Mouse (Mus musculus) frontal cortex, postnatal 36 days (tissue): Measurements from ENCODE around the gene Mctp2.

Source experiments
- DNase-seq, 2 experiments: peaks; one replicate each; pipeline ENCODE4 v3.0.0; 2022; ENCODE audit warnings: low spot score in 2 of 2

The Mctp2 gene

GRCm38 (mm10) chr7:72306382-72306841 is at the start of gene Mctp2:
Gene Mctp2, minus strand, starts transcription at chr7:72306608.
- DNase-seq = peak; percentile 31 to 35

GRCm38 (mm10) chr7:72345901-72346300 is 39.5 kb upstream of the Mctp2 start:
- DNase-seq = no peak

- no peak for DNase-seq
Observed at GRCm38 (mm10) chr7:72343751-72344150, 37.3 kb upstream of the Mctp2 start.

- no peak for DNase-seq
Observed at GRCm38 (mm10) chr7:72342822-72343221, 36.4 kb upstream of the Mctp2 start.

GRCm38 (mm10) chr7:72325961-72326360 is 19.6 kb upstream of the Mctp2 start:
- no peak for DNase-seq

GRCm38 (mm10) chr7:72320906-72321305 is 14.5 kb upstream of the Mctp2 start:
- DNase-seq = no peak

- no peak for DNase-seq
Observed at GRCm38 (mm10) chr7:72320441-72320840, 14.0 kb upstream of the Mctp2 start.

GRCm38 (mm10) chr7:72314395-72315060 is 8.1 kb upstream of the Mctp2 start:
- no peak for DNase-seq

GRCm38 (mm10) chr7:72313908-72314307 is 7.5 kb upstream of the Mctp2 start:
- DNase-seq = no peak

- no peak for DNase-seq
Observed at GRCm38 (mm10) chr7:72311582-72311981, 5.2 kb upstream of the Mctp2 start.

GRCm38 (mm10) chr7:72308078-72308477 is 1.7 kb upstream of the Mctp2 start:
- DNase-seq = no peak

- DNase-seq = no peak
Observed at GRCm38 (mm10) chr7:72306847-72307246, 439 bp upstream of the Mctp2 start.

GRCm38 (mm10) chr7:72305971-72306370 is 437 bp downstream of the Mctp2 start:
- DNase-seq = no peak

- no peak for DNase-seq
Observed at GRCm38 (mm10) chr7:72301667-72302066, 4.7 kb downstream of the Mctp2 start.

- no peak for DNase-seq
Observed at GRCm38 (mm10) chr7:72299726-72300125, 6.7 kb downstream of the Mctp2 start.

GRCm38 (mm10) chr7:72297013-72297412 is 9.4 kb downstream of the Mctp2 start:
- DNase-seq = no peak

GRCm38 (mm10) chr7:72296171-72296570 is 10.2 kb downstream of the Mctp2 start:
- no peak for DNase-seq

GRCm38 (mm10) chr7:72294886-72295285 is 11.5 kb downstream of the Mctp2 start:
- DNase-seq = no peak

- no peak for DNase-seq
Observed at GRCm38 (mm10) chr7:72293784-72294538, 12.4 kb downstream of the Mctp2 start.

- no peak for DNase-seq
Observed at GRCm38 (mm10) chr7:72292232-72292913, 14.0 kb downstream of the Mctp2 start.

- DNase-seq = no peak
Observed at GRCm38 (mm10) chr7:72280721-72281120, 25.7 kb downstream of the Mctp2 start.

- no peak for DNase-seq
Observed at GRCm38 (mm10) chr7:72278412-72278811, 28.0 kb downstream of the Mctp2 start.

GRCm38 (mm10) chr7:72275513-72275912 is 30.9 kb downstream of the Mctp2 start:
- DNase-seq = no peak
